Mouse (Mus musculus) cerebellum, adult 2 months (tissue): ENCODE results near the gene Dnase2b. TPM values are rescaled to one million over a fixed set of nuclear protein-coding genes. Genes with fewer than 3 reads are reported as not detected.

Source experiments
- DNase-seq, 2 experiments: peaks; one replicate each; pipeline ENCODE4 v3.0.0; 2021
- H3K27ac ChIP-seq: fragments of 200-500 bp; 2 replicates; pipeline ENCODE4 v1.5.1; 2012; ENCODE audit warnings: low read length, control low read depth, inconsistent platforms; ENCODE audit not compliant: insufficient read depth
- H3K27me3 ChIP-seq: fragments of 200-500 bp; 2 replicates; pipeline ENCODE4 v1.6.1; 2012; ENCODE audit warnings: inconsistent platforms, mild to moderate bottlenecking, low read length, moderate library complexity; ENCODE audit not compliant: control insufficient read depth, insufficient read depth
- H3K4me1 ChIP-seq: fragments of 200-500 bp; 2 replicates; pipeline ENCODE4 v1.6.1; 2011; ENCODE audit warnings: low read length; ENCODE audit not compliant: control insufficient read depth, insufficient read depth
- H3K4me3 ChIP-seq: fragments of 200-500 bp; replicated peaks from 2 replicates; pipeline ENCODE3; 2011; ENCODE audit warnings: mild to moderate bottlenecking, low read depth, low read length, control low read depth; ENCODE audit not compliant: insufficient read depth
- CTCF ChIP-seq: fragments of 200-500 bp; IDR thresholded peaks from 2 replicates; pipeline ENCODE4 v1.5.1; 2011; ENCODE audit warnings: low read depth, mild to moderate bottlenecking, control low read depth, low read length, moderate library complexity, borderline replicate concordance; ENCODE audit not compliant: insufficient read depth
- POLR2A ChIP-seq: fragments of 200-500 bp; IDR thresholded peaks from 2 replicates; pipeline ENCODE4 v1.6.1; 2011; ENCODE audit warnings: low read length, control low read depth, borderline replicate concordance; ENCODE audit not compliant: insufficient read depth
- WGBS: fragments of 180-500 bp; shearing (Covaris S2); methylation state at CpG from one replicate; pipeline ENCODE4 v1.1.7; 2018; 5-methylcytosine and 5-hydroxymethylcytosine counted together
- polyA plus RNA-seq: library from polyadenylated mRNA; depleted of rRNA; stranded (reverse); fragments of >200 nt; gene quantifications from 2 replicates; pipeline ENCODE4 v1.2.3, GENCODE M21; 2012

Gene Dnase2b
- polyA plus RNA-seq, 1 experiment = not detected

DNA sequence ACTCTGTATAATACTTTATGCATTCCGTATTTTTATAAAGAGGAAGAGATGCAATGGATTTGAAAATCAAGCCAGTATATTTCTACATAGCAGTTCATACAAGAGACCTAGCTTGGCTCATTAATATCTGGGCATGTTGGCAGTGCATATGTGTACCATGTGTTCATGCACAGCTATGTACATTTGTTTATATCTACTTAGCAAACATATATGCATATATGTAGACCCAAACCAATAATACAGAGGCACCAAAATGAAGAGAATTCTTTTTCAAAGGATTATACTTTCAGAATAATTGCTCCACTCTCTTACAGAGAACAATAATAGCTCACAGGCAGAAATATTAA is 50.4 kb downstream of the Dnase2b start:
- DNase-seq = no peak
- Histone ChIP-seq H3K27me3 (no peaks in the 10 kb centered on the region), H3K4me3 (no peak overlapping the region), H3K27ac (no peak overlapping the region), H3K4me1 (no peaks in the 10 kb centered on the region)
- no peak for TF ChIP-seq CTCF
- no peak for TF ChIP-seq POLR2A
- 98% methylated on average over 1 of the region's 1 CpGs for WGBS

DNA sequence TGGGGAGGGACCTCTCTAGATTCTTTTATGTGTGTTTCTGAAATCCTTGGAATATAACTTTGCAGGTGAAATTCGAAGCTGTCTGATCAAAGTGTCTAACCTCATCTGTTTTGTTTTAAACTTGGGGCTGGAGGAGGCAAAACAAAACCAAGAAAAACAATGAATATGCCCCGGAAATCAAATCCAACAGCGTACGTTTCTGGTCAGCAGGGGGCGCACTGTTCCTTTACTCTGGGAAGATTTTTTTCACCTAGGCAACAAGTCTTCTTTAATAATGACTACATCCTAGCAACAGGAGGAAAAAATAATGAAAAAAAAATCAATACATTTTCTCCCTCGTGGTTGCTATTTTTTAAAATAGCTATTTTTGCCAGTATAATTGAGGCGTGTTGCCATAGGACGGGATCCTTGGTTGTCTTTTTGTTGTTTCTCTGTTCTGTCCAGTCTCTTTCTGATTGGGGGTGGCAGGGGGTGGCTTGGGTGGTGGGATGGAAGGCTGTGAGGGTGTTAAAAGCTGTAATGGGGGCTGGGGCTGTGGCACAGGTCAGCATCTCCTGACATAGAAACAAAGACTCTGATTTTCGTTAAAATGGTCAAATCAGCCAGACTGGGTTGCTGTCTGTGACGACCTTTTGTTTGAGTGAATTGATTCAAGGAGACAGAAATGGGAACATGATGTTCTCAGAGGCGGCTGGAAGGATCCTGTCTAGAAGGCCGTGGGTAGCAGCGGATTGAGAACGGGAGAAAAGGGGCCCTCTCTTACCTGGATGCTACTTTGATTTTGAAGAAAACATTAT is 50.9 kb downstream of the Dnase2b start:
- WGBS = 26% methylated on average over 14 of the region's 14 CpGs

DNA sequence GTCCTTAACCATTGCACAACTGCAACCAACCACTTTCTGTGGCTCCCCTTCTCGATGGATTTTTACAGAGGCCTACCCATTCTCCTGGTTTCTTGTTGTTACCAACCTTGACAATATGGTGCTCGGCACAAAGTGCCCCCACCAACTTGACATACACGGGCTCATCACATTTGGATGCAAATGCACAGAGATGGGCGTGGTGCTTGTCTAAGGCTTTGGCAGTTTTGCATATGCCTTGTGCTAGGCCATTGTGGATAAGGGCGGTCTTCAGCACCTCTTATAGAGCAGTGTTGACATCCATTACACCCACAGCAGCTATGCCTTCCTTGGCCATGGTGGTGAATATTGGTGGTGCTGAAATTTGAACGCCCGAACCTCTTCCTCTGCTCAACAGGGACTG is 52.5 kb downstream of the Dnase2b start:
- TF ChIP-seq POLR2A = no peak
- H3K27me3 ChIP-seq = no peaks in the 10 kb centered on the region
- H3K4me1 ChIP-seq = no peaks in the 10 kb centered on the region
- H3K27ac ChIP-seq = no peak overlapping the region
- 89% methylated on average over 7 of the region's 7 CpGs for WGBS
- no peak for DNase-seq
- H3K4me3 ChIP-seq = no peak overlapping the region

More for the DNA sequence above, 50.9 kb downstream of the Dnase2b start:
- H3K27ac ChIP-seq = no peak overlapping the region
- no peak for TF ChIP-seq POLR2A
- TF ChIP-seq CTCF = peak; percentile 64; the same call in 1 of the 2 replicates
- peak; percentile 62 to 79 for DNase-seq
- no peak overlapping the region for H3K4me3 ChIP-seq
- H3K4me1 ChIP-seq = no peaks in the 10 kb centered on the region
- no peaks in the 10 kb centered on the region for H3K27me3 ChIP-seq

DNA sequence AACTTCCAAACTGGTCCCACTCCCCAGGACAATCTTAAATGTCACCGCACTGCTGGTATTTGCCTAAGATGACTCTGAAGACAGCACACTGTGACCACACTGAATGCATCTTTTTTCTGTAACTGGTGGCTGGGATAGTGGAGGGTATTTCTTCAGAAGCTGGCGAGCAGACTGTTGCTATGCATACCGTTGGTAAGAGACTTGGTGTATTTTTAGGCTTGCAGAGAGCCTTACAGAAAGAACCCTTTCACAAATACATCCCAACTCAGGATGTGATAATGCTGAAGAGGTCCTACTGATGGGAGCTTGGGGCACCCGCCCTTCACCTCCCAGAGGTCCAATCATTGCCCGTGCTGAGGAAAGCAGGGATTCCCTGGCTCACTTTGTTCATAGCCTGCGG is 57.9 kb downstream of the Dnase2b start:
- no peak for DNase-seq
- 83% methylated on average over 6 of the region's 6 CpGs for WGBS
- Histone ChIP-seq H3K27me3 (no peaks in the 10 kb centered on the region), H3K4me1 (no peaks in the 10 kb centered on the region), H3K27ac (no peak overlapping the region), H3K4me3 (no peak overlapping the region)
- TF ChIP-seq POLR2A (no peak), CTCF (no peak)

DNA sequence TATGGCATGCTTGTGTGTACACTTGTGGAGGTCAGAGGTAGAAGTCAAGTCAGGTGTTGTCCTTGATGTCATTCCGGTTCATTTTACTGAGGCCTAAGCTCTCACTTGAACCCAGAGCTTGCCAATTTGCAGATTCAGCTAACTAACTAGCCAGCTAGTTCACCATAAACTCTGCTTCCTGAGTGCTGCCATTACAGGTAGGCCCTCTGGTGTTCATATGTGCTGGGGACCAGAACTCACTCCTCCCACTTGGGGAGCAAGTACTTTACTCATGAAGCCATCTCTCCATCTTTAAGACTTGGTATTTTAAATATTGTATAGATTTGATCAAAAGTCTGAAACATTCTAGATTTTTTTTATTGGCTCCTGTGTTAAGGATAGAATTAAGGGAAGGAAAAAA is 58.8 kb downstream of the Dnase2b start:
- TF ChIP-seq CTCF = no peak
- no peak for TF ChIP-seq POLR2A
- no peak for DNase-seq
- Histone ChIP-seq H3K27me3 (no peaks in the 10 kb centered on the region), H3K27ac (no peak overlapping the region), H3K4me1 (no peaks in the 10 kb centered on the region), H3K4me3 (no peak overlapping the region)
- 91% methylated on average over 1 of the region's 1 CpGs for whole genome bisulfite sequencing

DNA sequence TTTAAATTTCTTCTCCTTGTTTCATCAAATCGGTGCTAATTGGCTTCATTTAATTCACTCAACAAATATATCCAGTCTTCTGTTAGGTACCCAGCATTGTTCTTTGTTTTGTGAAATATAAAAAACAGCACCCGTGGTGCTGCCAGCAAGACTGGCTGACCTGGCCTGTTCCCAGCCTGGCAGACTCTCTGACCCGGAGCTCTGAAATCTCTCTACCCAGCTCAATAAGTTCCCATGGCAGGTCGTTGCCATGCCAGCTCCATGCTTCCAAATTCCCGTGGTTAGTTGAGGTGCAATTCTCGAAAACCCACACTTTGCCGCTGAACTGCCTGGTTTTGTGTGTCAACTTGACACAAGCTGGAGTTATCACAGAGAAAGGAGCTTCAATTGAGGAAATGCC is 60.6 kb downstream of the Dnase2b start:
- 31% methylated on average over 7 of the region's 7 CpGs for WGBS
- TF ChIP-seq CTCF = no peak
- TF ChIP-seq POLR2A = no peak
- Histone ChIP-seq H3K27me3 (no peaks in the 10 kb centered on the region), H3K4me3 (no peak overlapping the region), H3K4me1 (no peaks in the 10 kb centered on the region), H3K27ac (no peak overlapping the region)
- DNase-seq = no peak

DNA sequence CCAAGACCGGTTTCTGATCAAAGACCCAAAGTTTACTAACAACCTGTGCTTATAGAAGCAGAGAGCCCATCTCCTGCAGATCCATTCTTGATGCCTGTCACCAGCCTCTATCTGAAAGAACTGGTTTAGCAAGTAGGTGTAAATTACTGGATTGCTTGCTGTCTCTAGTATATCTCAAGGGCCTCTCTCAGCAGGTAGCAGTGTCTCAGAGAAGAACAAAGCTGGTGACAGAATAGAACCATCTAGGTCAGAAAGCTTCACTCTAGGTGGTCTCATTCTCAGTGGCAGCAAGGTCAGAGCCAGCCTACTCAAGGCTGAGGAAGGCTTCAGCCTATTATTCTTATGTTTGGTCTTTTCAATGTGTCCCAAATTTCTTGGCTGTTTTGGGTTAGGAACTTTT is 71.8 kb downstream of the Dnase2b start:
- H3K27ac ChIP-seq = no peak overlapping the region
- no peaks in the 10 kb centered on the region; the same call in 1 of the 2 replicates for H3K27me3 ChIP-seq
- no peak overlapping the region for H3K4me3 ChIP-seq
- 30% methylated on average over 1 of the region's 1 CpGs for WGBS
- TF ChIP-seq POLR2A (no peak), CTCF (no peak)
- no peaks in the 10 kb centered on the region for H3K4me1 ChIP-seq
- no peak for DNase-seq

DNA sequence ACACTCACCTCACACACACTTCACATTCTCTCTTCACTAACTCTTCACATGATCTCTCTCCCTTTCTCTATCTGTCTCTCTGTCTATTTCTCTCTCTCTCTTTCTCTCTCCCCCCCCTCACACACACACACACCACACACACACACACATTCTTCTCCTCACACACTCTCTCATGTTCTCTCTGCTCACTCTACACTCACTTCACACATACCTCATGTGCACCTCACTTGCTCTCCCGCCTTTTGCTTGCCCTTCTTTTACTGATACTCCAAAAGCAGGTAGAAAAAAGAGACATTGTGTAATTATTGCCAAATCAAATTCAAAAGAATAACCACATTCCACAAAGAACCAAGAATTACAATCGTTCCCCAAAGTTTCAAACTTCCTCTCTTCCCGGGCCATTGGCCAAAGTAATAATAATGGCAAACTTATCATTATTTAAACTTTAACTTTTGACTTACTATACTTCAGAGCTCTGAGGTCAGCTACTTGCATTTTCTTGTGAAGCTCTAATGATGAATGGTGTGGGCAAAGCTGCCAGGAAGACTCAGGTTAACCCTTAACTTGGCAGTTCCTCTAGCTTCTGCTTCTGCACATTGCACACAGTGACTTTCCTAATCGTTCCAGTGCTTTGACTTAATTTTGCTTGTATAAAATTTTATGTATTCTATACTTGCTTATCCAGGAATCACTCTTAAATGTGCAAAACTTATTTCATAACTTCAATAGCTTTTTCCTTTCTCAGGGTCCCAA is 74.7 kb downstream of the Dnase2b start:
- Histone ChIP-seq H3K4me3 (no peak overlapping the region), H3K27me3 (no peaks in the 10 kb centered on the region), H3K4me1 (no peaks in the 10 kb centered on the region), H3K27ac (no peak overlapping the region)
- 81% methylated on average over 4 of the region's 4 CpGs for WGBS
- no peak for DNase-seq
- TF ChIP-seq POLR2A = no peak
